Mouse (Mus musculus) adrenal gland (tissue): ENCODE measurements around the gene Daam1.

Experiments used
- intact Hi-C: fragments of 180-260 bp; cut with DNase I; formaldehyde crosslinking; loops from one replicate; pipeline ENCODE4 v1.15.1; 2025

Gene Daam1

DNA sequence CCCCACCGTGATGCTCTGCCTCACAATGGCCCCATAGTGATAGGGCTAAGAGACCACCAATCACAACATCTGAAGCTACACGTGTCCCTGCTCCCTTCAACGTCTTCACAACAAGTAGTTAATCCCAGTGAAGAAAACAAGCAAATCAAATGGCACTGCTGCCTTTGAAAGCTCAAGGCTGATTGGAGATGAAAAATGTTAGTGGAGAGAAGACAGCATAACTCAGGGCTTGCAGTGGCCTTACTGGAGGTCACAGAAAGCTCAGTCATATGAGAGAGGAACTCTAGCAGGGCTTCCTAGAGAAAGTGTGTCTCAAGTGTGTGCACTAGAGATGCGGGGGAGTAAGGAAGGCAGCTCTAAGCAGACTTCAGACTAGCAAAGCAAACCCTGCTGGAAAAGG, 131.7 kb downstream of the Daam1 start:
- intact Hi-C loops: no loop called here

DNA sequence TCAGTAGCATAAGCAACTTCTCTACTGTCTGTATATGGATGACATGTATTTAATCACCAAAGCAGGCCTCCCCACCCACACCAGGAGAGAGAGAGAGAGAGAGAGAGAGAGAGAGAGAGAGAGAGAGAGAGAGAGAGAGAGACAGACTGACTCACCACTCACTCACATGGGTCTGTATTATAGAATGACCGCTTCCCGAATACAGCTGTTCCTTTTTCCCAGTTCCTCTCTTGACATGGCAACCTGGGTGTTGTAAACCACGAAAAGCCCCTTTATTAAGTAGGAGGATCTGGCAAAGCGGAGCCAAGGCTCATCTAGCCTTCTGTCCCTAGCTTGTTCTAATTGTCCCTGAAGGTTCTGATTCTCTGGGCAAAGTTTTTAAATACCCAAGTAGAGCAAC, 137.7 kb downstream of the Daam1 start:
- intact Hi-C loops: no loop called here

DNA sequence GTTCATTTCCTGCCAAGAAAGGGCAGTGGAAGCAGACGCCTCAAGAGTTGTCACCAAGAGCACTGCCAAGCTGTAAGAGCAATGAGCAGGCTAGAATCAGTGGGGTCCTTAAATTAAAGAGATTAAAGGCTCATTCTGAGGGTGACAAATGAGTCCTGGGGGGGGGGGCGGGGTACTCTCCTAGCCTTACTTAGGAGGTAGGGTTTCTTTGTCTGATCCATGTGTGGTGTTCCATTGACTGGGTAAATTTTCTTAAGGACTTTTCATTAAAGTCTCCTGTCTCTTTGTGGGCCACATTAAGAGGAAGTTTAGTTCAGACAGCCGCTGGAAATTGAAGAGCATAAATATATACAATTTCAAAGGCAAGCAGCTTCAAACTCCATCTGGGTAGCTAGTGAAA, 138.1 kb downstream of the Daam1 start:
- intact Hi-C loops: no loop called here

DNA sequence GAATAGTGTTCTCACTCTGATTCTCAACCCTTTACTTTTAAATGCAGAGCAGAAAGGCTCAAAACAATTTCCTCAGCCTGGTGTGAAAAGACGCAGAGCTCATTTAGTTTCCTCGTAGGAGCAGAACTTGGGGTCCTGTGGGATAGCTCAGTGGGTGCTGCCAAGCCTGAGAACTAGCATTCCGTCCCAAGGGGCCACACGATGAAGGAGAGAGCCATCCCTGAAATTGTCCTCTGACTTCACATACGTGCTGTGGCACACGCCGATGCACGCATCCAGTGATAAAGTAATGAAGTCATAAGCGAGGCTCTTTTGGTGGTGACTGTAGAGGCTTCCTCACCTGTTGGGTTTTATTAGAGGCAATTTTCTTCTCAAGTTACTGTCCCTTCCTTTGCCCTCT, 138.6 kb downstream of the Daam1 start:
- intact Hi-C loops: no loop called here

DNA sequence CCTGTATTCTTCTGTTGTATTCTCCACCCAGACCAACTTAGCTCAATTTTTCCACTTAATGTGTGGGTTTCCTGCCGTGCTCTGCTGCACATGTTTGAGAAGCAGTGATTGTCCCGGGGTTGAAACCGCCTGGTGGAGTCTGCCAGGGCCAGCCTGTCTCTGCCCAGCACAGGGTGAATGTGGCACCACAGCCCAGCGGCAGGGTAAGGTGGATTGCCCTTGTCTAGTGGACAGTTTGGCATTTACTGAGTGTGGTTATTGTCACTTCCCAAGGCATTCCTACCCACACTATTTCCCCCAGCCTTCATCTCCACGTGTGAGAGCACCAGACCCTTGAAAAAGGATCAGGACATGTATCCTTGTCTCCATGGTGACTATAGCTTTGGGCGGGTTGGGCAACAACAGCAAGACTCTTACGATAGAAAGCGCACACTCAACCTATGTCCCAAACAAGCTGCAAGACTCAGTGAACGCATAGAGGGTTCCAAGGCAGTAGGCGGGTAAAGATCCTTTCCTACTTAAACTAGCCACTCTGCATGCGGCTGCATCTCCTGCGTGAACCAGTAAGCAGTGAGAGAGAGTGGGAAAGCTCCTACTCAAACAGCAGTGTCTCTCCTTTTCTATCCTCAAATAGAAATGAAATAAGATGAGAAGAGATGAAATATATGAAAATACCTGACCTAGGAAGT, 139.2 kb downstream of the Daam1 start:
- intact Hi-C loops: no loop called here

DNA sequence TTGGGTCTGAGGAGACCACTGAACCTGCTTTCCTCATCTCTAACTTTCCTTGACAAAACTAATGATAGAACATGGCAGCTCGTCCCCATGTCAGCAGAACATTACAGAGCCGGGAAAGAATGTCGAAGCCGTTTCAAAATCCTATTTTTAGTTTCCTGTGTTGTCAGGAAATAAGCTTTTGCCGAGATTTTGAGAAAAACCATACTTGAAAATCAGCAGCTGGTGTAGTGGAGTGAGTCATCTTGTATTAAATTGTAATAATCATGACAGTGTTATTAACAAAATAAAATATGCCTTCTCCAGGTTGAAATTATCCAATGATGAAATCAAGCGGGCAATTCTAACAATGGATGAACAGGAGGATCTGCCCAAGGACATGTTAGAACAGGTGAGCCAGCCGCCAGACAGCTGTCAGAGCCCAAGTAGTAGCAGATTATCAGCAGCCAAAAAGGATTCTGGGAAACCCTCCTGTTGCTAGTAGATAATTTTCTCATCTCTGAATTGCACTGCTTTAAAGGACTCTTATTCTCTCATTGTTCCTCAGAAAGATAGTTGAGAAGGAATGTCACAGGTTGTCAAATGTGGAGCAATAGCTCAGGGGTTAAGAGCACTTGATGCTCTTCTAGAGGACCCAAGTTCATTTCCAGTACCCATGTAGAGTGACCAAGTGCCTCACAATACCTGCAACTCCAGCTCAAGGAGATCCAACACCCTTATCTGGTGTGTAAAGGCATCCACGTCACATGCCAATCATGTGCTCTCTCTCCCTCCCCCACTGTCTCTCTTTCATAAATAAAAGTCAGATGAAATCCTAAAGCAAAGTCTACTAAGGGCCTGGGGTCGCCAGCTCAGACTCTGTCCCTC, 140.1 kb downstream of the Daam1 start:
- intact Hi-C loops: no loop called here

DNA sequence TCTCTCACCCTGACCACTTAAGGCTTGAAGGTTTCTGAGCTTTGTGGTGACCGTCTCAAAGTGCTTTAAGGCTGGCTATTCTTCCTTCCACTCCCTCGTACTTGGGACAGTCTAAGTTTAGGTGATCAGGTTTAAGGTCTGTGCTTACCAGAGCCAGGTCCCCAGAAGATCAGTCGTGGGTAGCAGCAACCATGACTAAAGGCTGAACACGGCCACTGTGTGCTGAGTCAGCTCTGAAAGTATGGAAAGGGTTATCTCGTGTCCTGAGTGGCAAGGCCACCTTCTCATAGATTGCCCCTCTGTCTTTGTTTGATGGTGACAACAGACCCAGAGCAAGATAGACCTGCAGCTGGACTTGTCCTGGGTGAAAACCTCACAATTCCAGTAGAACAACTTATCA, 141.2 kb downstream of the Daam1 start:
- intact Hi-C loops: no loop called here

DNA sequence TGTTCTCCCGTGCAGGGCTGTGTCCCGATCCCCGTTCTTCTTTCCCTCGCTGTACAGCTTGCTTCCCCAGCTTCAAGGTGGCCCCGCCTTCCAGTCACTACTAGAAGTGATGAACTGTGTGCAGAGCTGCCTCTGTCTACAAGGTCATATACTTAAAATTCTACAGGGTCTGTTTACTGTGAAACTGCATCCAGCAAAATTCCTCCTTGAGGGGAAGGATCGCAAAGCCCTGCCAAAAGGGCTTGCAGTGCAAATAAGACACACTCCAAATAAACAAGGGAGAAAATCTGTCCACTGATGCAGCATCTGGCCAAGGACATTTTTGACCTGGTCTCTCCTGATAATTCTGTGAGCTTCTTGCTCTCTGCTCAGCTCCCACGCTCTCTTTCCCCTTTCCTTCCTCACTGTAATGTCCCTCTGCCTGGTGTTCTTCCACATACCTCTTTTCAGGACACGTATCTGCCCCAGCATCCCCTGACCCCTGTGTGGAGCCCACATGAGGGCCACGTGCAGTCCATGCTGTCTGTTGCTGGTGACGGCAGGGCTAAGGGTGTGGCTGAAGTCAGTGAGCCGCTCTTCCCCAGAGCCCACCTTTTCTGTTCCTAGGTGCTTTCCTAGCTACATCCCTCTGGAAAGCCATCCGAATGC, 141.9 kb downstream of the Daam1 start:
- intact Hi-C loops: no loop called here

DNA sequence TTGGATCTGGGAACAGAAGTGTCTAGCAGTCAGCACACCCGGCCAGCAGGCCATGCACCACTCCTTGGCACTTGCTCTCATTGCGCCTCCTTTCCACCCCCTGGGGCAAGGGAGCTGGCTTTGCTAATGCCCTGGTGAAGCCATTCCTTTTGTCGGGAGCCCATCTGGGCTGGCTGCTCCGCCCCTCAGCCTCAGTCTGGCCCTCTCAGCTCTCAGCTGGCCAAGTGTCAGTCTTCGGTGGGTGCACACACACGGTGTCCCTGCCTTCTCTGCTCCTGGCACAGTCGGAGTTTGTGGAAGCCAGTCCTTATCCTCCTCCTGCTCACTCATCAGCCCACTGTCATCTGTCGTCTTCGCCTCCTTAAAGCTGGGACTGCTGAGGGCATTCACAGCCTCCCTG, 142.7 kb downstream of the Daam1 start:
- intact Hi-C loops: no loop called here

DNA sequence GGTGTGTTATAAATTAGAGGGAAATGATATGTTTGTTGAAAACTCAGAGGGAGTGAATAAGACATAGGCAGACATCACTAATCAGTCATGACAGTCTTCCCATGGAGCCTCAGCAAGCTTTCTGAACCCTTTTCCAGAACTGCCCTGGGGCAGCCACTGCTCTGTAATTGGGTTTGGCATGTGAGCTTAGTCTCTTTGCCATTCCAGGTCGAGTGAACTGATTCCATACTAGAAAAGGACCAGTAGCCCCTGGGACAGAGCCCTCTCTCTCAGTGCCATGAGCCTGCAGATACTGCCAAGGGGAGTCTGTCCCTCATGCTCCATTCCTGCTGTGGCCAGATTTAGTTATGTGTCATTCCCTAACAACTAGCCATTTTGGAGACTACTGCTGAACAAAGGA, 144.7 kb downstream of the Daam1 start:
- intact Hi-C loops: no loop called here

DNA sequence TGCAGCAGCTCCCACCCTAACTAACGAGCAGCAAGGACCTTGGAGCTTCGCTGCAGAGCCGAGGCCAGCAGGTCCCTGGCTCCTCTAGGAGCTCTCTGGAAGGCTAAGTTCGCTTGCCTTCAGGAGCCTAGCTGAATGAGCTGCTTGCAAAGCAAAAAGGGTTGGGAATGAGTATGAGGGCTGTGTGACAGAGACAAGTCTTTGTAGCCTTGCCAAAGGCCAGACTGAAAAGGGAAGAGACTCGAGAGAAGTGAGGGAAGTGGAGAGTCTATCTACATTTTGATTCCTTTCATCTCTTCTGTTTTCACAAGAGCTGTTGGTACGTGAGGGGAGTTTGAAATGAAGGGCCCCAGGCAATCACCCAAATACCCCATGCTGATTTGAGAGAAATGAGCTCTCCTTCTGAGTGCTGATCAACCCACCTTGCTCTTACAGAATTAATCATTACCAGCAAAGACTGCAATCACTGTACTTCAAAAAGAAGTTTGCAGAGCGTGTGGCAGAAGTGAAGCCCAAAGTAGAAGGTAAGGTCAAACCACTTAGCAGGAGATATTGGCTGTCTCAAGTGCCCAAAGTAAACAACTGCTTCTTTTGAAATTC, 145.6 kb downstream of the Daam1 start:
- intact Hi-C loops: no loop called here

DNA sequence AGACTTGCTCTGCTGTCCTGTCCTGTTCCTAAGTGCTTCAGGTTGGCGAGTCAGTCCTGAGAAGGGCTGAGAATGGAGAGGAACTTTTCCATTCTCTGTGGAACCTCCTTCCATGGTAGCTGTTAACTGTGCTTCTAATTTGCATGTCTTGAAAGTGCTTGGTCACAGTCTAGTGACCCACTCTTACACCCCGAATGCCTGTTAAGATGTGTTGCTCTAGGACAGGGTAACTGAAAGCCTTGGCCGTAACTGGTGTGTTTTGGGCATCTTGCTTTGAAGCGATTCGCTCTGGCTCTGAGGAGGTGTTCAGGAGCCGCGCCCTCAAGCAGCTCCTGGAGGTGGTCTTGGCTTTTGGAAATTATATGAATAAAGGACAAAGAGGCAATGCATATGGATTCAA, 146.5 kb downstream of the Daam1 start:
- intact Hi-C loops: no loop called here

DNA sequence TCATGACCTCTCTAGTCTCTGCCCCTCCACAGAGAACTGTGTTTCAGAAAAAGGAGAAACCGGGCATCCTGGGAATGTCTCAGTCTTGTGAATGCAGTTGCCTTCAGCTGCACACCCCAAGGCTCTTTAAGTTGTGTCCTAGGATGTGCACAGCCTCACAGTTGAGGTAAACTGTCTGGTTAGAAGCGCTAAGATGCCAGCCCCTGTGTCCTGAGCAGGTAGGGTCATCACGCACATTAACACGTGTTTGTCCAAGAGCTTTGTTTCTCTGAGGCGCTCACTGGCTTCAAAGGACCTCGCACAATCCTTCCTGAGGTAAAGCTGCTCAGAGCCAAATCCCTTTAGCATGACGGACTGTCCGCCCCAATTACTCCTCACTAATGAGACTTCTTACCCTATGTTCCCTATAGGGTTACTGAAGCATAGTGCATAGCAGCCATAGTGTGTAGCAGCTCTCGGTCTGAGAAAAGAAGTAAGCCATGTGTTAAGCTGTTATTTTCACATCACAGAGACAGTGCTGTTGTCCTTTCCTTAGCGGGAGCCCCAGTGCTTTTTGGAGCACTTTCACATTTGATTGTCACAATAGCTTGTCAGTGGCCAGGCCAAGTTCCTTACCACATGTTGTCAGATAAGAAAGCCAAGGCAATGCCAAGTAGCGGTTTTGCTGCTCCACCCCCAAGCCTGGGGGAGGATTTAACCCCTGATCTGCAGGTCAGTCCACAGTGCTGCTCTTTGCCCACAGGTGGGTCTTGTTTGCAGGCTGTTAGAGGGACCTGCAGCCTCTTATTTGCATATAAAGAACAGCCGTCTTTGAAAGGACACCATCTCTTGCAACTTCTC, 147.9 kb downstream of the Daam1 start:
- intact Hi-C loops: no loop called here

DNA sequence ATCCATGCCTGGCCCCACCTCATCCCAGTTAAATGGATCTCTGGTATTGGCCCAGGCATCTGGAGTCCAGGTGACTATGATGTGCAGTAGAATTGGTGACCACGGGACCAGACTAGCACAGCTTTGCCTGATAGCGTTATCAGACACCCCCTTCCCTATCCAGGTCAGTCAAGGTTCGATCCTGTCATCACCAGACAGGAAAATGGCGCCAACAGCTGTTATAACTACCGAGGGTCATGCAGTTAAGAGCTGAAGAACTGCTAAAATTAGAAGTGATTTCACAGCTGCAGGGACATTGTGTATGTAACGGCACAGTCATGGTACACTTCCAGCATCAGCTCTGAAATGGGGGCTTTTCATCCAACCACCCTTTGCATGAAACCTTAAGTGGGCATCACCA, 149.3 kb downstream of the Daam1 start:
- intact Hi-C loops: no loop called here

DNA sequence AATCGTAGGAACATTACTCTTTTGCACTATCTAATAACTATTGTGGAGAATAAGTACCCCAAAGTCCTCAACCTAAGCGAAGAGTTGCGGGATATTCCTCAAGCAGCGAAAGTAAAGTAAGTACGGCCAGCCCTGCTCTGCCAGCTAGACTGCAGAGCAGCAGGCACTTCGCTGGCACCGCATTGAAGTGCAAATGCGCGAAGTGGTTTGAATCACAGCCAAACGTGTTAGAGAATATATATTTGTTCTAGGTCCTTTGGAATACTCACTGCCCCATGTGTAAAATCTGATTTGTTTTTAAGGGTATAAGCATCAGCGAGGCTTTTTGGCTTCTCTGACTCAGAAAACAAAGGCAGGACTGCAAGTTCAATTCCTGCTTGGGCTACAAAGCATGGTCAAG, 149.9 kb downstream of the Daam1 start:
- intact Hi-C loops: no loop called here

DNA sequence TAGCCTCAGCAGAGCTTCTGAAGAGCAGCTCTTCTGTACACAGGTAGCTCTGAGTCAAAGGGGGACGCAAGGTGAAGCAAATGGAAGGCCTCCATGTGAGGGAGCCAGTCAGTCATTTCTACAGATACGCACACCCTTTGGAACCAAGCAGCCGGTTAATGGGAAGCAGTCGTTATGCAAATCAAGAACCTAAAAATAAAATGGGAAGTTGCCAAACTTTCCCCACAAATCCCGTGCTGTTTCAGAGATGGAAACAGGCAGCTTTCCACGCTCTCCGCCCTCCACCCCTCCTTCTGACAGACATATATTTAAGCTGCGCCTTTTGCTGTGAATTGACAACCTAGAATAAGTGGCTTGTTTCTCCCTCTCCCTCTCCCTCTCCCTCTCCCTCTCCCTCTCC, 150.4 kb downstream of the Daam1 start:
- intact Hi-C loops: no loop called here

DNA sequence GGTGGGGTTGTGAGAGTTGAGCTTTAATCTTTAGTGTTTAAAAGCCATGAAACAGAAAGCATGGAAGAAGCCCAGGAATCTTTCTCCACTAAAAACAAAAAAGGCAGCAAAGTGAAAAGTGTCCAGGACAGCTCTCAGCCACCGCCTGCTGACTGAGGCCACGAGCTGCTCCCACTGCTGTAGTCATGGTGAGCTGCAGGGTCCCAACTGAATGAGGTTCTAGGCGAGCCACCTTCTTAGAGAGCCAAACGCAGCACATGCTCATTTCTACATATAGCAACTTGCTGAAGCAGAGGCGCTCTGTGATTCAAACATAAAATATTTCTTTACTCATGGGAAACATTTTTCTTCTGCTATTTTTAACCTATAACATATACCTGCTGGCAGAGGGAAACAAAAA, 150.9 kb downstream of the Daam1 start:
- intact Hi-C loops: no loop called here

DNA sequence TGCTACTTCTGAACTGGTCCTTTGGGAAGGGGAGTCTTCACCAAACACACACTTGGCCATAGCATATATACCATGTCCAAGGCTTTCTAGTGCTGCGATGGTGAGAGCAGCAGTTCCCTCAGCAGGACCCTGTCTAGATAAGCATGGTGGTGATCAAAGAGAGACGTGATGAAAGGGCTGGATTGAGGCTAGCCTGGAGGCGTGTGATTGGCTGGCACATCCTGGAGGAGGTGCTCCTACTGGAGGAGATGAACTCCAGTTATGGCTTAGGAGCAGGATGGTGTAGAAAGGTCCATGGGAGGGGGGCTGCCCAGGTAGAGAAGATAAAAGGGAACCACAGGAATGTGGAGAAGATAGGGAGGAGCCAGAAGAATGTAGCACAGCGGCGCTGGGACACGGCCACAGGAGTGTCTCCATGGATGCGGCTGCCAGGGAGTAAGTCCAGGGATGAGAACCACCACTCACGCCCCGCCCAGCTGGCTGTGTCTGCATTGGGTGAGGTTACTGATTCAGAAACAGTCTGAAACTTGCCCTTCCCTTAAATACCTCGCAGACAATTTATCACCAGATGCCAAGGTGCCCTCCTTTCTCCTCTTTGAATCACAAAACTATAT, 152.3 kb downstream of the Daam1 start:
- intact Hi-C loops: no loop called here

DNA sequence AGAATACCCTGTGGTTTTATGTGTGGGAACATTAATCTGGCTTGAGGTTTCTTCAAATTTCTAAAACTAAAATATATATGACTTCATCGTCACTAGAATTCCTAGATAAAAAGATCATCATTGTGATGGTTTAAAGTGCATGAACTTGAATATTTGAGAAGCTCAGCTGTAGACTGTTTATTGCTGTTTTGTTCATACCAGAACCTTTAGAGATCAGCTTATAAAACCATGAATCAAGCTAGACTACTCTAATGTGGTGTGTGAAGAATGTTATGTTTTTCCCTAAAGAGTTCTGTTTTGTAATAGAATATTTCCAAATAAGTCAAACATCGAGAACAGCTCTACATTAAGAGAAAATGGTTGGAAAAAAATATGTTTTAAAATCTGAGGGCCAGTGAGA, 156.3 kb downstream of the Daam1 start:
- intact Hi-C loops: no loop called here

DNA sequence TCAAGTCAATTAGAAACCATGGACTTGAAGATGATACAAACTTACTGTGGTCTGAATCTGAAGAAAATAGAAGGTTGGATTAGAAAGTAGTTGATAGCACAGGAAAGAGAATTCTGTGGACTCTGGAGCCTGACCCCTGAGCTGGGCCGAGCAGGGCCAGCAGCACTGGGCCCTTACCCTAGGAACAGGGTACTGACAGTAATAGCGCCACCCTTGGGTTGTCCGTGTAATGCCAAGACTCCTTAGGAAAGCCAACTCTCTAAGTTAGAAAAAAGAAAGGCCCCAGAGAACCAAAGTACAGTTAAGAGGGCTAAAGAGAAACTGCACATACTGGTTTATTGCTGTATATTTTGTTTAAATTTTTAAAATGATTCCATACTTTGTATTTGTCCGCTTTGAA, 157.0 kb downstream of the Daam1 start:
- intact Hi-C loops: no loop called here

DNA sequence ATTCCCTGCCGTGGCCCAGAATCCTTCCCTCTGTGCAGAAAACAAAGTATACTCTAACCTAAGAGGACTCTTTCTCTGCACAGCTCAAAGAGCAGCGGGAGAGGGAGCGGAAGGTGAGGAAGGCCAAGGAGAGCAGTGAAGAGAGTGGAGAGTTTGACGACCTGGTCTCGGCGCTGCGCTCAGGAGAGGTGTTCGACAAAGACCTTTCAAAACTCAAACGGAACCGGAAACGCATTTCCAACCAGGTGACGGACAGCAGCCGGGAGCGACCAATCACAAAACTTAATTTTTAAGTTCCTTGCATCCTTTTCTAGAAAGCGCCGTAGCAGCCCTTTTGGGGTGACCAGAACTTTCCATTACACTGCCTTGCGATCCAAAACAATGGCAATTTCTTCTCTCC, 158.7 kb downstream of the Daam1 start:
- intact Hi-C loops: no loop called here
